Mouse (Mus musculus) spleen, adult 2 months (tissue): ENCODE results near the gene Mtrf1l. TPM values are rescaled to one million over a fixed set of nuclear protein-coding genes. Genes with fewer than 3 reads are reported as not detected.

Experiments
- DNase-seq, 2 experiments: peaks; one replicate each; pipeline versions ENCODE4 v3.0.0 to v3.0.0-alpha.2; 2012 to 2021; ENCODE audit warnings: low spot score in 2 of 2, low read depth in 1 of 2
- H3K27ac ChIP-seq: fragments of 200-500 bp; 2 replicates; pipeline ENCODE4 v1.5.1; 2012; ENCODE audit warnings: low read length, inconsistent platforms; ENCODE audit not compliant: insufficient read depth
- H3K27me3 ChIP-seq: fragments of 200-500 bp; 2 replicates; pipeline ENCODE4 v1.6.1; 2012; ENCODE audit warnings: mild to moderate bottlenecking, moderate library complexity, low read length, inconsistent platforms; ENCODE audit not compliant: control insufficient read depth, insufficient read depth
- H3K36me3 ChIP-seq: fragments of 200-500 bp; 2 replicates; pipeline ENCODE4 v1.6.1; 2012; ENCODE audit warnings: mild to moderate bottlenecking, low read length, inconsistent platforms; ENCODE audit not compliant: control insufficient read depth, insufficient read depth
- H3K4me1 ChIP-seq: fragments of 200-500 bp; 2 replicates; pipeline ENCODE4 v1.6.1; 2011; ENCODE audit warnings: inconsistent platforms; ENCODE audit not compliant: control insufficient read depth, insufficient read depth, insufficient read length
- H3K4me3 ChIP-seq: fragments of 200-500 bp; 2 replicates; pipeline ENCODE4 v1.5.1; 2011; ENCODE audit warnings: mild to moderate bottlenecking, inconsistent platforms; ENCODE audit not compliant: insufficient read depth, insufficient read length; ENCODE audit errors: extremely low read depth
- CTCF ChIP-seq: fragments of 200-500 bp; IDR thresholded peaks from 2 replicates; pipeline ENCODE4 v1.5.1; 2011; ENCODE audit warnings: mild to moderate bottlenecking, inconsistent platforms; ENCODE audit not compliant: insufficient read depth, insufficient read length, insufficient replicate concordance; ENCODE audit errors: extremely low read depth
- POLR2A ChIP-seq: fragments of 200-500 bp; IDR thresholded peaks from 2 replicates; pipeline ENCODE4 v1.6.1; 2011; ENCODE audit warnings: low read depth, low read length, inconsistent platforms
- WGBS: fragments of 180-500 bp; shearing (Covaris S2); methylation state at CpG from one replicate; pipeline ENCODE4 v1.1.7; 2018; 5-methylcytosine and 5-hydroxymethylcytosine counted together
- polyA plus RNA-seq: library from polyadenylated mRNA; depleted of rRNA; stranded (reverse); fragments of >200 nt; gene quantifications from 2 replicates; pipeline ENCODE4 v1.2.3, GENCODE M21; 2012

Gene Mtrf1l
- polyA plus RNA-seq, 1 experiment: 1.9 TPM

DNA sequence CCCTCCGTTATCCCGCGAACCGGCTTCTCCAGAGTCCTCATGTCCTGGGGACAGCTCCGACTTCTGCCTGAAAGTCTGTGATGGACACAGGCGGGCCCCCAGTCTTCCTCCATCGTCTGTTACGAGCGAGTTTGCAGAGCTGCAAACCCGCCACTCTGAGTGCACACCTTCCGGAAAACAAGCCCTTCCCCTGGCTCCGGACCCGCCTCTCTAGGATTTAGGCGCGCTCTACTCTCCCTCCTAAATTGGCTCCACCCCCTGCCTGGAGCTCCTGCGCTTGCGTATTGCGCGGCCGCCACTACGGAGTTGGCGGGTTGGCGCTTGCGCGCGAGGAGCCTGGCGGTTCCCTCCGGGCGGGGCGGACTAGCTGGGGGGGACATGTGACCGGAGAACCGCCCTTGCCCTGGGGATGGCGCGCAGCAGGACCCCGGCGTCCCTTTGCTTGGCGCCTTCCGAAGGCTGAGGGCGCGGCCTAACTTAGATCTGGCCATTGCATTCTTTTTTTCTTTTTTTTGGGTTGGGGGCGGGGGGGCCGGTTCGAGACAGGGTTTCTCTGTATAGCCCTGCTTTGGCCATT is 17.9 kb downstream of the Mtrf1l start:
- TF ChIP-seq POLR2A (peak; percentile 14; the same call in 1 of the 2 replicates), CTCF (no peak)
- H3K4me3 ChIP-seq: peak overlapping the region; percentile 82
- peaks cover 5% of the 10 kb centered on the region; the same call in 1 of the 2 replicates for H3K4me1 ChIP-seq
- H3K36me3 ChIP-seq: peaks cover 6% of the 10 kb centered on the region
- under 1% methylated on average over 43 of the region's 43 CpGs for WGBS
- no peaks in the 10 kb centered on the region for H3K27me3 ChIP-seq
- H3K27ac ChIP-seq: peak overlapping the region; percentile 94
- DNase-seq: peak; percentile 96

DNA sequence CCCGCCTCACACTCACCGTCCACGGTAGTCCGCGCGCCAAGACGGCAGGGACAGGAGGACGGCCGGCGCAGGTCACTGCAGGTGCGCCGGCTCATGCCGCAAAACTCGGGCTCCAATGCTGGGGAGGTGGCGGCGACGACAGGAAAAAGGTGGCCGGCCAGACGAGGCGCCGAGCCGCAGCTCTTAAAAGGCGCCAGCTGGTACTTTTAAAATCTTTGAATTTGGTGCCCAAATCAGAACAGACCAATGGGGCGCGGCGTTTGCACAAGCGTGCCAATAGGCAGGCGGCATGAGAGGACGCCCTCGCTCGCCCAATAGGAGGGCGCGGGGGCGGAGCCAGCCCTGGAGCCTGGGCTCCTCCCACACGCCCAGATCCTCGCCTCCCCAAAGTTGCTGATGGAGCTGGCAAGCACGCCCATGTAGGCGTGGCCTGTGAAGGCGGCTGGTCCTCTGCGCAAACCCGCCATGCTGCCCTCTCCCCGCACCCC is 18.4 kb downstream of the Mtrf1l start, which contains the start of gene Fbxo5:
Gene Fbxo5 (minus strand): TSS at position 358 of the 488 bp plus-strand sequence.
- Histone ChIP-seq H3K27ac (peak within 1 kb of the TSS; percentile 94), H3K27me3 (no peaks in the 10 kb centered on the region), H3K36me3 (peaks cover 9% of the 10 kb centered on the region), H3K4me1 (peaks cover 5% of the 10 kb centered on the region; the same call in 1 of the 2 replicates), H3K4me3 (peak within 1 kb of the TSS; percentile 82)
- TF ChIP-seq POLR2A (no peak), CTCF (no peak)
- DNase-seq: peak; percentile 97 to 98
- WGBS: under 1% methylated on average over 40 of the region's 42 CpGs

DNA sequence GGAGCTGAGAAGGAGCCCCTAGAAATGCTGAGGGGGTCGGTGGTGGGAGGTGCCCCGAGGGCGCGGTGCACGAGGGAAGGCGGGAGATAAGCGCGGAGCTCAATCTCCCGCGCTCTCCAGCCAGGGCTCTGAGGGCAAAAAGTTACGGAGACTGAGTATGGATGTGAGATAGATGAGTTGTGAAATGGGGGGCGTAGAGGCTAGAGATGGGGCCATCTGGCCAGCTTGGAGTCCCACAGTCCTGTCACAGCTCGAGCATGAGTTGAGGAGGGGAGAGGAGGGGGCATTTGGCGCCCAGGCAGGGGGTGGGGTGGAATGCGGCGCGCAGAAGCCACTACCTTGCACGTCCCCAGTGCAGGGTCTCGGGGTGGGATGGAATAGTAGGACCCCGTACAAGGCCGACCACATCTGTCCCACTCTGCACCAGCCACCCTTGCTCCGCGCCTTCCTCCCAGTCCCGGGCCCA is 19.0 kb downstream of the Mtrf1l start:
- TF ChIP-seq CTCF (no peak), POLR2A (no peak)
- WGBS: under 1% methylated on average over 19 of the region's 24 CpGs
- Histone ChIP-seq H3K27me3 (no peaks in the 10 kb centered on the region), H3K27ac (no peak overlapping the region), H3K4me1 (peaks cover 5% of the 10 kb centered on the region; the same call in 1 of the 2 replicates), H3K36me3 (peaks cover 14% of the 10 kb centered on the region), H3K4me3 (peak overlapping the region; percentile 67)
- peak in 1 of 2 experiments; percentile 9 for DNase-seq

DNA sequence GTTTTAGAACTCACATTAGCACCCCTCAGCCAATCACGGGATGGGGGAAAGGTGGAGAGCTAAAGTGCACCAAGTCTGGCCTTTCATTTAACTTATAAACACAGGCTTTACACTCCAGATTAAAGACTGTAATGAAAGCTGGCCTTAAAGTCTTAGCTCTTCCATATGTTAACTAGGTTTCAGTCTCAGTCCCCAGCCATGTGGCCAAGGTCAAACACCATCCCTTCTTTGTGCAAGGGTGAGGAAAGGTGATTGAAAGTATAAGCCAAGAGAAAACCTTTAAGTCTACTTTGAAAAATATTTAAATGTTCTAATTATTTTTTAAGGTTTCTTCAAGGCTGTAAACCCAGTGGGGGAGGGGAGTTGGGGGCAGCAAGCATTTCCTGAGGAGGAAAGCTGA is 20.0 kb downstream of the Mtrf1l start:
- no peak for TF ChIP-seq CTCF
- TF ChIP-seq POLR2A: no peak
- Histone ChIP-seq H3K27me3 (no peaks in the 10 kb centered on the region), H3K27ac (no peak overlapping the region), H3K4me3 (peak overlapping the region; percentile 12; the same call in 1 of the 2 replicates), H3K4me1 (peaks cover 5% of the 10 kb centered on the region; the same call in 1 of the 2 replicates), H3K36me3 (peaks cover 17% of the 10 kb centered on the region)
- 9% methylated on average over 1 of the region's 1 CpGs for WGBS
- DNase-seq: no peak

DNA sequence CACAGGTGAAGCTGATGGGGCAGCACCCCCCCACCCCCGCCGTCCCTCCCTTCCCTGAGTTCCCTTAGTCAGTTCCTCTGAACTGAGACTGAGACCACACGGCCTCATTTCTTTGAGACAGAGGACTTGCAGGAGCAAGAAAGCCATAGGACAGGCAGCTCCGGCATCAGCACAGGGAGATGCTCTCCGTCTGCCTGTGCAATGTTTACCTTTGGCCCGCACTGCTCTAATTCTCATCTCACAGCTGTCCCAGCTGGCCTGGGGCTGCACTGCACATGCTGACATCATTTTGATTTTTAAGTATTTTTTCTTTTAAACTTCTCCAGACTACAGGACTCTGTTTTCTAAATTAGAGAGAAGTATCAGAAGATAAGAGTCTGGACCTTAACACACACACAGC is 20.8 kb downstream of the Mtrf1l start:
- peaks cover 21% of the 10 kb centered on the region for H3K36me3 ChIP-seq
- no peak overlapping the region for H3K4me3 ChIP-seq
- no peak overlapping the region for H3K27ac ChIP-seq
- peaks cover 5% of the 10 kb centered on the region; the same call in 1 of the 2 replicates for H3K4me1 ChIP-seq
- TF ChIP-seq CTCF (no peak), POLR2A (no peak)
- H3K27me3 ChIP-seq: no peaks in the 10 kb centered on the region
- DNase-seq: no peak
- WGBS: 34% methylated on average over 6 of the region's 6 CpGs

DNA sequence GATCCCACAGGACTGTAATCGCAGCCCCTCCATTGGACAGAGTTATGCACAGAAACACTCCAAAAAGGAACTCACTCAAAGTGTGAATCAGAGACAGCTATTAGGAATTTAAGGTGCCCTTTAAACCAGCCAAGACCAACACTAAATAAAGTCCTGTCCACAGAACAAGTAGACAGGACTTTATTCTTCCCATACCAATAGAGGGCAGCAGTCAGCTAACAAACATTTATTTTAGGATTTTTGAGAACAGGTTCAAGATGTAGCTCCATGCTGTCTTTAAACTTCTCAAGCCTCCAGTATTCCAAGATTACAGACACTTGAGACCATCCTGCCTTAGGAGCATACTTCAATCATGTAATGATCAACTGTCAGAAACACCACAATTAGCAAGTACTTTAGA is 23.2 kb downstream of the Mtrf1l start:
- Histone ChIP-seq H3K27me3 (no peaks in the 10 kb centered on the region), H3K4me1 (peaks cover 5% of the 10 kb centered on the region; the same call in 1 of the 2 replicates), H3K27ac (no peak overlapping the region), H3K36me3 (peaks cover 21% of the 10 kb centered on the region), H3K4me3 (no peak overlapping the region)
- TF ChIP-seq POLR2A (no peak), CTCF (no peak)
- WGBS: 100% methylated on average over 1 of the region's 1 CpGs
- no peak for DNase-seq

DNA sequence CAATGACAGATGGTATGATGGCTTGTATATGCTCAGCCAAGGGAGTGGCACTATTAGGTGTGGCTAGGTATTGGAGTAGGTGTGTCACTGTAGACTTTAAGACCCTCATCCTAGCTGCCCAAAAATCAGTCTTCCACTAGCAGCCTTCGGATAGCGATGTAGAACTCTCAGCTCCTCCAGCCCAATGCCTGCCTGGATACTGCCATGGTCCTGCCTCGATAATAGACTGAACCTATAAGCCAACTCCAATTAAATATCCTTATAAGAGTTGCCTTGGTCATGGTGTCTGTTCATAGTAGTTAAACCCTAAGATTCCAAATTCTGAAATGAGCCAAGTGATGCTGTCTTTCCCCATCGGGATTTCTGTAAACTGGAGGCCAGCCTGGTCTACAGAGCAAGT is 25.6 kb downstream of the Mtrf1l start:
- peaks cover 21% of the 10 kb centered on the region for H3K36me3 ChIP-seq
- no peak for DNase-seq
- H3K4me1 ChIP-seq: no peaks in the 10 kb centered on the region; the same call in 1 of the 2 replicates
- WGBS: 92% methylated on average over 4 of the region's 4 CpGs
- H3K27me3 ChIP-seq: no peaks in the 10 kb centered on the region
- H3K27ac ChIP-seq: no peak overlapping the region
- no peak overlapping the region for H3K4me3 ChIP-seq
- no peak for TF ChIP-seq CTCF
- no peak for TF ChIP-seq POLR2A
